Mouse (Mus musculus) kidney, adult 11 months (tissue): ENCODE data around the gene Casc3.

Source experiments
- DNase-seq: peaks from one replicate; pipeline ENCODE4 v3.0.0; 2022

The Casc3 gene

GRCm38 (mm10) chr11:98836651-98837141 is 32.0 kb downstream of the Casc3 start, which contains the start of gene Rapgefl1:
Gene Rapgefl1 (plus strand): TSS chr11:98836785.
- DNase-seq: peak; percentile 76

GRCm38 (mm10) chr11:98837231-98837704 is 32.6 kb downstream of the Casc3 start:
- DNase-seq: no peak

GRCm38 (mm10) chr11:98837917-98838316 is 33.2 kb downstream of the Casc3 start:
- no peak for DNase-seq

- DNase-seq: no peak
Measured at GRCm38 (mm10) chr11:98838512-98838911, 33.8 kb downstream of the Casc3 start.

GRCm38 (mm10) chr11:98839402-98839801 is 34.7 kb downstream of the Casc3 start:
- peak; percentile 66 for DNase-seq

- no peak for DNase-seq
Measured at GRCm38 (mm10) chr11:98839897-98840296, 35.2 kb downstream of the Casc3 start.

GRCm38 (mm10) chr11:98846016-98846415 is 41.3 kb downstream of the Casc3 start:
- no peak for DNase-seq

- DNase-seq: no peak
Measured at GRCm38 (mm10) chr11:98846865-98847604, 42.3 kb downstream of the Casc3 start.

GRCm38 (mm10) chr11:98849196-98849894 is 44.6 kb downstream of the Casc3 start:
- no peak for DNase-seq

- DNase-seq: no peak
Measured at GRCm38 (mm10) chr11:98850100-98851093, 45.7 kb downstream of the Casc3 start.

- peak; percentile 32 for DNase-seq
Measured at GRCm38 (mm10) chr11:98854116-98854515, 49.4 kb downstream of the Casc3 start.

GRCm38 (mm10) chr11:98854659-98855058 is 50.0 kb downstream of the Casc3 start:
- DNase-seq: no peak

GRCm38 (mm10) chr11:98858759-98859731 is 54.3 kb downstream of the Casc3 start:
- peak; percentile 86 for DNase-seq

- peak; percentile 93 for DNase-seq
Measured at GRCm38 (mm10) chr11:98863028-98863750, 58.5 kb downstream of the Casc3 start, which contains the start of gene Wipf2. Gene Wipf2 (plus strand): TSS chr11:98863638.

- no peak for DNase-seq
Measured at GRCm38 (mm10) chr11:98863751-98864429, 59.2 kb downstream of the Casc3 start.

- no peak for DNase-seq
Measured at GRCm38 (mm10) chr11:98867293-98867692, 62.6 kb downstream of the Casc3 start.

GRCm38 (mm10) chr11:98869906-98870305 is 65.2 kb downstream of the Casc3 start:
- DNase-seq: no peak

- DNase-seq: no peak
Measured at GRCm38 (mm10) chr11:98870791-98871190, 66.1 kb downstream of the Casc3 start.

- DNase-seq: no peak
Measured at GRCm38 (mm10) chr11:98871416-98871815, 66.7 kb downstream of the Casc3 start.

- DNase-seq: no peak
Measured at GRCm38 (mm10) chr11:98872040-98872439, 67.3 kb downstream of the Casc3 start.
